Mouse (Mus musculus): ENCODE data around the gene Ccdc8. TPM values are rescaled to one million over a fixed set of nuclear protein-coding genes. Genes with fewer than 3 reads are reported as not detected.

The Ccdc8 gene
- polyA plus RNA-seq, 1 experiment from 2014 or later, result 35.2 TPM

DNA sequence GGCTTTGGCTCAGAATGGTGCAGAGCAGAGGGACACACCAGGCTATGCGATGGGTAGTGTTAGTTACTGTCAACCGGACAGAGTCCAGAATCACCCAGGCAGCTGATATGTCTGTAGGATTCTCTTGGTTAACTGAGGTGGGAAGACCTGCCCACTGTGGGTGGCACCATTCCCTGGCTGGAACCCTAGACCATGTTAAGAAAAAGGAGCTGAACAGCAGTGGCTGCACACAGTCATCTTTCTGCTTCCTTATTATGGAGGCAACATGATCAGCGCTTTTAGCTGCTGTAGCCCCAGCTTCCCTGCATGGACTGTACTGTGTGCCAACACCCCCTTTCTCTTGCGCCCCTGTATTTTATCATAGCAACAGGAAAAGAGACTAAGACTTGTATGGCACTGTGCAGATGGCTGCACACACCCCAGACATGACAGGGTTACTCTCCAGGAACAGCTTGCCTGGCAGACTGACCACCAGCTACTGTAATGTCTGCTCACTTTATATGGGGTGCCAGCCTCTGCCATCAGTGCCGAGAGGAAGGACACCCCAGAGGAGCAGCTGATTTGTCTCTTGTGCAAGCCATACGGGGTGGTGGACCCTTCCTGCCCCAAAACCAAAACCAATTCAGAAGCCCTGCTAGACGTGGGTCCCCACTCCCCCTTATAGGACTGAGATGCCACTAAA lies 19.5 kb downstream of the Ccdc8 start:
- no peak for ATAC-seq (ENCODE audit: insufficient number of reproducible peaks, insufficient read depth, low FRiP score, low TSS enrichment, low read depth)
- Histone ChIP-seq H3K27me3 (no peaks in the 10 kb centered on the region), H3K9ac (replicated peaks) (no peak overlapping the region), H3K36me3 (peaks cover 100% of the 10 kb centered on the region), H3K9me3 (no peaks in the 10 kb centered on the region), H3K27ac (no peak overlapping the region), H3K4me2 (no peak overlapping the region), H3K4me1 (replicated peaks) (no peaks in the 10 kb centered on the region), H3K4me3 (replicated peaks) (no peak overlapping the region)
- 93% methylated on average over 7 of the region's 7 CpGs for WGBS

DNA sequence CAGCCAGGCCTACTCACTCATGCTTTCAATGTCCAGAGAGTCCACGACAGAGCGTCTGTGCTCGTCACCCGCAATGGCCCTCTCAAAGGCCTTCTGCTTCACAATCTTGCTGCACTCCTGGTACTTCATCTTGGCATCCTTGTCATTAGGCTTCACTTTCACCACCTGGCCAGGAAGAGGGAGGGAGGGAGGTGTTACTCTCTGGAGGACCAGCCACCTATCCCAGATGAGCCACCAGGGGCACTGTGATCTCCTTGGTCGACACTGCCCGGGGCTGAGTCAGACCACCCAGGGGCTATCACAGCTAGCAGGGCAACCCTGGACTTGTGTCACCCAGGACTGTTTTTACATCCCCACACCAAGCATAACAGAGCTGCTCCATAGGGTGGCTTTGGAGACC lies 22.9 kb downstream of the Ccdc8 start:
- H3K4me1 ChIP-seq (replicated peaks), result no peaks in the 10 kb centered on the region
- H3K9me3 ChIP-seq, result no peaks in the 10 kb centered on the region
- no peak for ATAC-seq (ENCODE audit: insufficient number of reproducible peaks, insufficient read depth, low FRiP score, low TSS enrichment, low read depth)
- WGBS, result 82% methylated on average over 6 of the region's 6 CpGs
- H3K27me3 ChIP-seq, result no peaks in the 10 kb centered on the region
- H3K4me3 ChIP-seq (replicated peaks), result no peak overlapping the region
- H3K27ac ChIP-seq, result no peak overlapping the region
- peaks cover 97% of the 10 kb centered on the region for H3K36me3 ChIP-seq
- no peak overlapping the region for H3K4me2 ChIP-seq
- no peak overlapping the region for H3K9ac ChIP-seq (replicated peaks)

DNA sequence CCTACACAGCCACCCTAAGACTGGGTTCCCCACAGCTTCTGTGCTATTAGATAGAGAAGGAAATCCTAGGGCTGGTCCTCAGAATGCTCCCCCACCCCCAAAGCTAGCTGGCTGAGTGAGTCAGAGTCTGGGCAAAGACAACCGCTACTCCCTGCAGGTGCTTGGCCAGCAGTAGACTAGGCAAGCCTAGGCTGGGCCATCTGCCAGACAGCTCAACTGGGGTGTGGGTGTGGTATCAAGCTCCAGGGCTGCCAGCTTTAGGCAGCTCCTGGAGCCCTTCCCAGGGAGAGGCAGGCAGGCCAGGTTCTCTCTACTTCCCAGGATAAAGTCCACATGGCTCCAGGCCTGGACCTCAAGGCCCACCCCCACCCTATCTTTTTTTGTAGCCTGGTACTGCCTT lies 24.5 kb downstream of the Ccdc8 start:
- no peak overlapping the region for H3K4me3 ChIP-seq (replicated peaks)
- no peak for ATAC-seq (ENCODE audit: insufficient number of reproducible peaks, insufficient read depth, low FRiP score, low TSS enrichment, low read depth)
- H3K4me1 ChIP-seq (replicated peaks), result no peaks in the 10 kb centered on the region
- no peak overlapping the region for H3K4me2 ChIP-seq
- H3K36me3 ChIP-seq, result peaks cover 97% of the 10 kb centered on the region
- 81% methylated on average over 1 of the region's 1 CpGs for WGBS
- H3K27ac ChIP-seq, result no peak overlapping the region
- no peaks in the 10 kb centered on the region for H3K27me3 ChIP-seq
- no peaks in the 10 kb centered on the region for H3K9me3 ChIP-seq
- H3K9ac ChIP-seq (replicated peaks), result no peak overlapping the region

DNA sequence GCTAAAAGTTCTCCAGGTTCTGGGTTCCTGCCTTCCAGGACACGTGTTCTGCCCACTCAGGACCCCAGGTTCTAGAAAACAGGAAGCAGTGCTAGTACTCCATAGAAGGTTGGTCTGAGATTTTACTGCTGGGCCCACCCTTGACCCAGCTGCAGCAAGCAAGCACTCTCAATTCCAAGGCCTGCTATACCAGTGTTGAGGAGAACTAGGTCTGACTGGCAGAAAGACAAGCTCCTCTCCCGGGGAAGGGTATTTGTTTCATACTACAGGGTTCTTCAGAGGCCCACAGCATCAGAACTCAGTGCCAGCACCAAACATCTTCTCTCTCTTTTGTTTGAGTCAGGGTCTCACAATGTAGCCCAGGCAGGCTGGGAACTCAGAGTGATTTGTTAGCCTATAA lies 25.4 kb downstream of the Ccdc8 start:
- no peak overlapping the region for H3K4me2 ChIP-seq
- H3K9me3 ChIP-seq, result no peaks in the 10 kb centered on the region
- 87% methylated on average over 2 of the region's 2 CpGs for WGBS
- no peak for ATAC-seq (ENCODE audit: insufficient number of reproducible peaks, insufficient read depth, low FRiP score, low TSS enrichment, low read depth)
- no peaks in the 10 kb centered on the region for H3K4me1 ChIP-seq (replicated peaks)
- peaks cover 97% of the 10 kb centered on the region for H3K36me3 ChIP-seq
- no peak overlapping the region for H3K4me3 ChIP-seq (replicated peaks)
- H3K27ac ChIP-seq, result no peak overlapping the region
- H3K9ac ChIP-seq (replicated peaks), result no peak overlapping the region
- H3K27me3 ChIP-seq, result no peaks in the 10 kb centered on the region

DNA sequence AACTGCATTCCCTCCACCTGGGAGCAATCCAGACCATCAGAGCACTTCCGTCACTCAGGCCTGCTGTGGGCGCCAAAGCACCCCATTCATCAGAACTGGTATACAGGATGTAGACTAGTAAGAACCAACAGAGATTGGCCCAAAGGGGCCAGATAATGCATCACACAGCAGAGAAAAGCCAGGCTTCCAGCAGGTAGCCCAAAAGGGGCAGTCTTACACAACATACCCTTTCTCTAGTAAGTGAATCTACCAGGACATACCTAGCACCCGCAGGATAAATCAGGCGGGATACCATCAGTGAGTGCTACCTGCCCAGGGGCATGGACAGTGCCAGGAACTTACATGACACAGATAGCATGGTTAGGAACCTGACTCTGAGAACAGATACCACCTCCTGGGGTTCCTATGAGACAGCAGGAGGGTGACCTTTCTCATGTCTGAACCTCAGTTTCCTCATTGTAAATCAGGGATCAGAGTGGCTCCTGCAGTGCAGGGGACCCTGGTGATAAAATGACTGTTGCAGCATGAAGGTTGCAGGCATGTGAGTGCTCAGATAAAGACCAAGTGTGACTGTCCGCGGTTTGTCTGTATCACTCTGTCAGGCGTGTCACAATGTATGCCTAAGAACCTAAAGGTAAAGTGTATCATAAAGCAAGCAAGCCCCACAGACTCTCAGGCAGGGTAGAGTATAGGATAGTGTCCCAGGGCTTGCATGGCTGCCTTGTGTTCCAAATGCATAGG lies 27.1 kb downstream of the Ccdc8 start:
- H3K9me3 ChIP-seq, result no peaks in the 10 kb centered on the region
- H3K9ac ChIP-seq (replicated peaks), result no peak overlapping the region
- ATAC-seq (ENCODE audit: insufficient number of reproducible peaks, insufficient read depth, low FRiP score, low TSS enrichment, low read depth), result no peak
- peaks cover 15% of the 10 kb centered on the region for H3K4me1 ChIP-seq (replicated peaks)
- no peak overlapping the region for H3K27ac ChIP-seq
- peaks cover 97% of the 10 kb centered on the region for H3K36me3 ChIP-seq
- H3K4me3 ChIP-seq (replicated peaks), result no peak overlapping the region
- no peaks in the 10 kb centered on the region for H3K27me3 ChIP-seq
- WGBS, result 88% methylated on average over 7 of the region's 7 CpGs
- no peak overlapping the region for H3K4me2 ChIP-seq

DNA sequence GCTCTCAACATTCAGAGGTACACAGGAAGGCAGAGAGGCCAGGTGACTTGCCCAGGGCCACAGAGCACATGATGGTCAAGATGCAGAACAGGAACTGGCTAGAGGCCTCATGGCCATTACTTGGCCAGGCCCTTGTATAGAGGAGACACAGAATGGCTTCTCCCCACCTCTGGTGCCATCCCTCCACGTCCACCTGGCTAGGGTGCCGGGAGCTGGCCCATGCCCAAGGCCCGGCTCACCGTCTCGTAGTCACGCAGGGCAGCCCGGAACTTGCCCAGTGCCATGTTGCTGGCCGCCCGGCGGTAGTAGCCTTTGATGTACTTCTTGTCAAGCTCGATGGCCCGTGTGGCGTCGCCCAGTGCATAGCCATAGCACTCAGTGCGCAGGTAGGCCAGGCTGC lies 29.7 kb downstream of the Ccdc8 start:
- H3K27ac ChIP-seq, result no peak overlapping the region

DNA sequence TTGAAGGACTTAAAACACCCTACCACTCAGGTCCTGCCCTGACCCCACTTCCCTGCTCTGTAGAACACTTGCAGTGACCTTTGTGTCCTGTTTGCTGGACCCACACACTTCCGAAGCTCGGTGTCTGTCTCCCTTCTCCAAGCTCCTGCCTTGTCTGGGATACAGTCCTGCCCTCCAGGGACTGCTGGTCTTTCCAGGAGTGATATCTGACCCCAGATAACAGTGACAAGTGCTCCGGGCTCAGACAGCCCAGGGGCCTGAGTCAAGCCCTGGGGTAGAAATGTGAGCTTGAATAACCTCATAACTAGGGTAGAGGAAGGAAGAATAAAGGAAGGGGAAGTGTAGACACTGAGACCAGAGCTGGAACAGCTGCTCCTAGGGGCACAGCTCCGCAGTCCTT lies 31.2 kb downstream of the Ccdc8 start:
- Histone ChIP-seq H3K4me3 (replicated peaks) (no peak overlapping the region), H3K9me3 (no peaks in the 10 kb centered on the region), H3K36me3 (peaks cover 61% of the 10 kb centered on the region), H3K9ac (replicated peaks) (0 out of 2 replicates have a peak overlapping the region, but pooled peaks have one; percentile 12), H3K4me2 (0 out of 2 replicates have a peak overlapping the region, but pooled peaks have one; percentile 4), H3K27me3 (no peaks in the 10 kb centered on the region), H3K4me1 (replicated peaks) (peaks cover 40% of the 10 kb centered on the region), H3K27ac (no peak overlapping the region)
- WGBS, result 78% methylated on average over 4 of the region's 4 CpGs
- no peak for ATAC-seq (ENCODE audit: insufficient number of reproducible peaks, insufficient read depth, low FRiP score, low TSS enrichment, low read depth)

More for the DNA sequence above, 29.7 kb downstream of the Ccdc8 start:
- ATAC-seq (ENCODE audit: insufficient number of reproducible peaks, insufficient read depth, low FRiP score, low TSS enrichment, low read depth), result no peak
- no peak overlapping the region for H3K9ac ChIP-seq (replicated peaks)
- H3K4me2 ChIP-seq, result no peak overlapping the region
- no peak overlapping the region for H3K4me3 ChIP-seq (replicated peaks)
- WGBS, result 97% methylated on average over 15 of the region's 15 CpGs
- peaks cover 40% of the 10 kb centered on the region for H3K4me1 ChIP-seq (replicated peaks)
- peaks cover 73% of the 10 kb centered on the region for H3K36me3 ChIP-seq
- no peaks in the 10 kb centered on the region for H3K9me3 ChIP-seq
- H3K27me3 ChIP-seq, result no peaks in the 10 kb centered on the region

DNA sequence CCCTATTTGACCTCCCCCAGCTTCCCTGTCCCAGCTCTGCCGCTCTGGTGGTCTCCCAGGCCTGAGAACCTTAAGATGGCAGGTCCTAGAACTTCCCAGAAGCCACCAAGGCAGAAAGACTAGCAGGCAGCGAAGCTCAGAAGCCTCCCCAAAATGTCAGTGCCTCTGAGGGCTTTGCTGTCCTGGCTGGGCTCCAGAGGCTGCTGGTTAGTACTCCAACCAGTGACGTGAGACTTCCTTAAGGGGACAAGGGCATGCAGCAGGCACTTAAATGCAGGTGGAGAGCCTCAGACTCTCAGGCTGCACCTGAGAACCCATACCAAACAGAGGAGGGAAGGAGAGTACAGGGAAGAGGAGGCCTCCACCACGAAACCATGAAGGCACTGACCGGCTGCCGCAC lies 31.6 kb downstream of the Ccdc8 start:
- no peak for ATAC-seq (ENCODE audit: insufficient number of reproducible peaks, insufficient read depth, low FRiP score, low TSS enrichment, low read depth)
- Histone ChIP-seq H3K36me3 (peaks cover 57% of the 10 kb centered on the region), H3K27me3 (no peaks in the 10 kb centered on the region), H3K4me3 (replicated peaks) (no peak overlapping the region), H3K27ac (no peak overlapping the region), H3K9ac (replicated peaks) (no peak overlapping the region), H3K4me2 (peak overlapping the region; percentile 76; the same call in 1 of the 2 replicates), H3K4me1 (replicated peaks) (peaks cover 40% of the 10 kb centered on the region), H3K9me3 (no peaks in the 10 kb centered on the region)
- 81% methylated on average over 6 of the region's 6 CpGs for WGBS

DNA sequence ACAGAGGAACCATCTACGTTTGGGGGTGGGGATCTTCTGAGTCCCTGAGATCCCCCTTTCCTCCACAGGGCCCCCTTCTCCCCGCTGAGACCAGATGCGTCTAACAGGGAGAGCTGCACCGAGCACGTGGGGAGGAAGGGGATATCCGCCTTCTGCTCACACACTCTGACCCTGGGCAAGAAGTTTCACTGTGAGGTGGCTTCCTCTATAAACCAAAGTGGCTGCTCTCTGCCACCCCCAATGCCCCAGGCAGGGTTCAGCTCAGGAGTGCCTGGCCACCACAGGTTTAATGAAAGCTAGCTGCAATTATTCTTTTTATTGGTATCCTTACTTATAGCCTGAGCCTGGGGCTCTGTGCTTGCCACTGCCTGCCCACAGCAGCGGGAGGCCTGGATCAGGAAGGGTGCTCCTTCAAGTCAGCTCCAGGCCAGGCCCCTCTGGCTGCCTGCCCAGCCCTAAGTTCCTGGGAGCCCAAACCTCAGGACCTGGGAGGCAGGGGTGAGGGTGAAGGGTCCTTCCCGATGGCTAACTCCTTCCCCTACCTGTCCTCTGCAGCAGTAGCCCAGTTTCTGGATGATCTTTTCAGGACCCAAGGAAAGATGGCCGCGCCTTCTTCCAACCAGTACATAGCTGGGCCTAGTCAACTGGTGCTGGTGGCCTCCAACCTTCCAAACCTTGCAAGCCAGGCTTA lies 32.5 kb downstream of the Ccdc8 start:
- 0 out of 2 replicates have a peak overlapping the region, but pooled peaks have one; percentile 1 for H3K9ac ChIP-seq (replicated peaks)

DNA sequence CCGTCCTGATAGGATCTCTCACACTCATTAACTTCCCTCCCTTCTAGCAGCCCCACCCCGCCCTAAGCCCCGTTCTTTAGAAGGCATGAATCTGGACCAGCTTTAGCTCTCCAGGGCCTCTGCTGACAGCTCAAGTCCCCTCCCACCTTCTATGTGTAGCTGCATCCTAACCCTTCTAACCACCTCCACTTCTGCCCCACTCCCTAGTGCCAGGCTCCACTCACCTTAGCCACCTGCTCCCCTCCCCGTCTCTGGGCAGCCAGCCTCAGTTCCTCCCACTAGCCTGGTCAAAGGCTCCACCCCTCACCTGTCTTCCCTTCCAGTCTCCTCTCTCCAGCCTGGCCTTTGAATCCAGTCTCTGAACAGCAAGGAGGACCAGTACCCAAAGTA lies 33.0 kb downstream of the Ccdc8 start:
- ATAC-seq (ENCODE audit: insufficient number of reproducible peaks, insufficient read depth, low FRiP score, low TSS enrichment, low read depth), result no peak
- Histone ChIP-seq H3K27me3 (no peaks in the 10 kb centered on the region), H3K36me3 (peaks cover 43% of the 10 kb centered on the region), H3K9me3 (no peaks in the 10 kb centered on the region), H3K27ac (no peak overlapping the region), H3K4me2 (peak overlapping the region; percentile 76), H3K4me3 (replicated peaks) (peak overlapping the region; percentile 82; the same call in 1 of the 2 replicates), H3K9ac (replicated peaks) (peak overlapping the region; percentile 23; the same call in 1 of the 2 replicates), H3K4me1 (replicated peaks) (peaks cover 40% of the 10 kb centered on the region)
- 61% methylated on average over 4 of the region's 4 CpGs for WGBS

More for the DNA sequence above, 32.5 kb downstream of the Ccdc8 start:
- peak overlapping the region; percentile 42; the same call in 1 of the 2 replicates for H3K27ac ChIP-seq
- no peaks in the 10 kb centered on the region for H3K27me3 ChIP-seq
- WGBS, result 70% methylated on average over 10 of the region's 10 CpGs
- peak overlapping the region; percentile 76 for H3K4me2 ChIP-seq
- H3K4me3 ChIP-seq (replicated peaks), result no peak overlapping the region
- H3K4me1 ChIP-seq (replicated peaks), result peaks cover 40% of the 10 kb centered on the region
- H3K36me3 ChIP-seq, result peaks cover 48% of the 10 kb centered on the region
- no peaks in the 10 kb centered on the region for H3K9me3 ChIP-seq
- no peak for ATAC-seq (ENCODE audit: insufficient number of reproducible peaks, insufficient read depth, low FRiP score, low TSS enrichment, low read depth)
